Mouse (Mus musculus): Measurements from ENCODE around the gene Meis3. TPM values are rescaled to one million over a fixed set of nuclear protein-coding genes. Genes with fewer than 3 reads are reported as not detected.

Gene Meis3
- total RNA-seq, 2 experiments from 2014 or later = 4.8 to 6.1 TPM

- DNase-seq = no peak
Observed at GRCm38 (mm10) chr7:16158735-16159134, 16.2 kb upstream of the Meis3 start.

- no peak for DNase-seq
Observed at GRCm38 (mm10) chr7:16160702-16161101, 14.2 kb upstream of the Meis3 start.

- no peak for DNase-seq
Observed at GRCm38 (mm10) chr7:16161302-16161701, 13.6 kb upstream of the Meis3 start.

- DNase-seq = no peak
Observed at GRCm38 (mm10) chr7:16162036-16162435, 12.9 kb upstream of the Meis3 start.

GRCm38 (mm10) chr7:16172141-16172581 is 2.7 kb upstream of the Meis3 start:
- DNase-seq = no peak

- DNase-seq = no peak
Observed at GRCm38 (mm10) chr7:16172586-16173140, 2.2 kb upstream of the Meis3 start.

GRCm38 (mm10) chr7:16173146-16173545 is 1.7 kb upstream of the Meis3 start:
- no peak for DNase-seq

GRCm38 (mm10) chr7:16175542-16175931 is 647 bp downstream of the Meis3 start:
- DNase-seq = no peak

- DNase-seq = no peak
Observed at GRCm38 (mm10) chr7:16178114-16178513, 3.2 kb downstream of the Meis3 start.

- DNase-seq = peak in 1 of 2 experiments; percentile 71
Observed at GRCm38 (mm10) chr7:16183663-16184062, 8.8 kb downstream of the Meis3 start.

- DNase-seq = no peak
Observed at GRCm38 (mm10) chr7:16187494-16187893, 12.6 kb downstream of the Meis3 start.

- peak; percentile 66 to 90 for DNase-seq
Observed at GRCm38 (mm10) chr7:16192315-16192714, 17.4 kb downstream of the Meis3 start.

GRCm38 (mm10) chr7:16193702-16194101 is 18.8 kb downstream of the Meis3 start:
- no peak for DNase-seq

- DNase-seq = no peak
Observed at GRCm38 (mm10) chr7:16196616-16197015, 21.7 kb downstream of the Meis3 start.

- DNase-seq = no peak
Observed at GRCm38 (mm10) chr7:16197166-16197565, 22.3 kb downstream of the Meis3 start.

GRCm38 (mm10) chr7:16198540-16198939 is 23.6 kb downstream of the Meis3 start:
- no peak for DNase-seq

GRCm38 (mm10) chr7:16201136-16201535 is 26.2 kb downstream of the Meis3 start:
- no peak for DNase-seq

- DNase-seq = no peak
Observed at GRCm38 (mm10) chr7:16202756-16203504, 28.0 kb downstream of the Meis3 start.

GRCm38 (mm10) chr7:16203505-16203903 is 28.6 kb downstream of the Meis3 start:
- DNase-seq = no peak

GRCm38 (mm10) chr7:16204791-16205190 is 29.9 kb downstream of the Meis3 start:
- no peak for DNase-seq

GRCm38 (mm10) chr7:16207076-16207475 is 32.2 kb downstream of the Meis3 start:
- no peak for DNase-seq

- peak; percentile 19 to 71 for DNase-seq
Observed at GRCm38 (mm10) chr7:16207496-16207895, 32.6 kb downstream of the Meis3 start.

- DNase-seq = no peak
Observed at GRCm38 (mm10) chr7:16208781-16209665, 34.1 kb downstream of the Meis3 start.

Data from heart, adult 18-20 months (tissue).